16 mouse cellular contexts compared by ENCODE assay signal in the genomic region with DNA sequence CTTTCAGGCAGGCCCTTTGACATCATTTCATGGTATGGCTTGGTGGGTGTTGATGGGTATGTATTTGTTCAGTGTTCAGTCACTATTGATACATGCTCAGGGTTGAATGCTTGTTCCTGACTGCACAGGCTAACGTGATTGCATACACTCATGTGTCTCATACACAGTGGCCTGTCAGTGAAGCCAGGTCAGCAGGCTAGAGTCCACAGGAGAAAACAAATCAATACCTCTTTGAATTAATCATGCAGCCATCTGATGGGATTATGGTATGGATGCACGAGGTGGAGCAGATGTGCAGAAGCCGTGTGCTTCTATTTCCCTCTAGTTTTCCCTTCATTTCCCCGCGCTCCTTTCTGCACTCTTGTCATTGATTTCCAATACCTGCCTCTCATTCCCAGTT.
DNase-seq lines count a peak whose midpoint lies in the region; ATAC-seq and TF ChIP-seq lines count a peak whose summit lies in the region.
"Had no signal": no experiment of that assay in that cellular context is flagged by ENCODE, and none has a peak within 500 bp of the region (broad histone marks: within the 10 kb centered on the region; RNA-seq: fewer than 3 reads in every experiment).

No protein-coding gene starts in this region.

- H3K9me3 ChIP-seq in forebrain, embryonic 15.5 days = no peaks in the 10 kb centered on the region
- H3K9me3 ChIP-seq in forebrain, embryonic 14.5 days (replicated peaks; ENCODE audit: control insufficient read depth, low read length) = no peaks in the 10 kb centered on the region
- H3K9me3 ChIP-seq in hindbrain, embryonic 14.5 days (ENCODE audit: control insufficient read depth, low read length) = no peaks in the 10 kb centered on the region
- no peaks in the 10 kb centered on the region for H3K9me3 ChIP-seq in hindbrain, postnatal 0 days (ENCODE audit: low read length)
- H3K9me3 ChIP-seq in midbrain, embryonic 13.5 days = no peaks in the 10 kb centered on the region
- no peaks in the 10 kb centered on the region for H3K9me3 ChIP-seq in midbrain, postnatal 0 days (ENCODE audit: low read length)
- H3K9me3 ChIP-seq: embryonic facial prominence, embryonic 12.5 days; heart, embryonic 12.5 days had no signal

- H3K27me3 ChIP-seq in forebrain, embryonic 15.5 days = no peaks in the 10 kb centered on the region
- no peaks in the 10 kb centered on the region for H3K27me3 ChIP-seq in forebrain, embryonic 14.5 days (replicated peaks; ENCODE audit: control insufficient read depth, insufficient read depth, low read length)
- H3K27me3 ChIP-seq in hindbrain, embryonic 14.5 days (ENCODE audit: control insufficient read depth, insufficient read depth, low read length) = no peaks in the 10 kb centered on the region
- H3K27me3 ChIP-seq in hindbrain, postnatal 0 days (ENCODE audit: insufficient read depth, low read length) = no peaks in the 10 kb centered on the region
- no peaks in the 10 kb centered on the region for H3K27me3 ChIP-seq in midbrain, embryonic 13.5 days
- no peaks in the 10 kb centered on the region for H3K27me3 ChIP-seq in midbrain, postnatal 0 days (ENCODE audit: insufficient read depth, low read length)
- H3K27me3 ChIP-seq: embryonic facial prominence, embryonic 12.5 days; heart, embryonic 12.5 days had no signal

- no peak for DNase-seq in forebrain, embryonic 14.5 days (ENCODE audit: low spot score)
- DNase-seq in hindbrain, embryonic 14.5 days (ENCODE audit: low spot score) = no peak
- no peak for DNase-seq in hindbrain, postnatal 0 days (ENCODE audit: low spot score)
- DNase-seq in midbrain, postnatal 0 days (ENCODE audit: low spot score) = no peak
- DNase-seq in spleen, adult 12 weeks (ENCODE audit: low spot score) = no peak
- DNase-seq: adrenal gland, postnatal 10 days; cerebellum, adult 11 months; cerebellum, adult 8-10 months; cerebellum, postnatal 25 days; gastrocnemius, postnatal 36 days; heart, adult 18-20 months; heart, postnatal 36 days had no signal

- no peak for TF ChIP-seq CTCF in hindbrain, postnatal 0 days (IDR thresholded peaks at IDR 0.05; ENCODE audit: low read depth)
- TF ChIP-seq CTCF in midbrain, postnatal 0 days (IDR thresholded peaks at IDR 0.05) = no peak

- no peak overlapping the region for H3K4me2 ChIP-seq in forebrain, embryonic 15.5 days (replicated peaks)
- no peak overlapping the region for H3K4me2 ChIP-seq in forebrain, embryonic 14.5 days (ENCODE audit: low read length)
- H3K4me2 ChIP-seq in hindbrain, embryonic 14.5 days (replicated peaks) = no peak overlapping the region
- H3K4me2 ChIP-seq in hindbrain, postnatal 0 days (ENCODE audit: low read depth, low read length) = no peak overlapping the region
- H3K4me2 ChIP-seq in midbrain, embryonic 13.5 days (replicated peaks) = no peak overlapping the region
- no peak overlapping the region for H3K4me2 ChIP-seq in midbrain, postnatal 0 days (ENCODE audit: low read depth, low read length, poor library complexity, severe bottlenecking)
- H3K4me2 ChIP-seq: embryonic facial prominence, embryonic 12.5 days; heart, embryonic 12.5 days had no signal

- WGBS in forebrain, embryonic 15.5 days = 89% methylated on average over 5 of the region's 5 CpGs
- 90% methylated on average over 5 of the region's 5 CpGs for WGBS in forebrain, embryonic 14.5 days
- 80% methylated on average over 5 of the region's 5 CpGs for WGBS in hindbrain, embryonic 14.5 days
- 88% methylated on average over 5 of the region's 5 CpGs for WGBS in hindbrain, postnatal 0 days
- 77% methylated on average over 5 of the region's 5 CpGs for WGBS in midbrain, embryonic 13.5 days
- 72% methylated on average over 5 of the region's 5 CpGs for WGBS in midbrain, postnatal 0 days

- peaks cover 23% of the 10 kb centered on the region for H3K4me1 ChIP-seq in forebrain, embryonic 15.5 days
- H3K4me1 ChIP-seq in forebrain, embryonic 14.5 days (ENCODE audit: control insufficient read depth, insufficient read depth, low read length) = no peaks in the 10 kb centered on the region; the same call in 1 of the 2 replicates
- no peaks in the 10 kb centered on the region for H3K4me1 ChIP-seq in hindbrain, embryonic 14.5 days (replicated peaks; ENCODE audit: control insufficient read depth, insufficient read depth, low read length)
- 0 out of 2 replicates have a peak, but pooled peaks cover 5% of the 10 kb centered on the region for H3K4me1 ChIP-seq in hindbrain, postnatal 0 days (ENCODE audit: insufficient read depth, low read length)
- 0 out of 2 replicates have a peak, but pooled peaks cover 16% of the 10 kb centered on the region for H3K4me1 ChIP-seq in midbrain, embryonic 13.5 days (replicated peaks)
- peaks cover 2% of the 10 kb centered on the region; the same call in 1 of the 2 replicates for H3K4me1 ChIP-seq in midbrain, postnatal 0 days (ENCODE audit: insufficient read depth, low read length)
- H3K4me1 ChIP-seq: embryonic facial prominence, embryonic 12.5 days; heart, embryonic 12.5 days had no signal

- no peak overlapping the region for H3K9ac ChIP-seq in forebrain, embryonic 15.5 days (replicated peaks)
- H3K9ac ChIP-seq in forebrain, embryonic 14.5 days (ENCODE audit: low read length) = no peak overlapping the region
- H3K9ac ChIP-seq in hindbrain, embryonic 14.5 days = no peak overlapping the region
- no peak overlapping the region for H3K9ac ChIP-seq in hindbrain, postnatal 0 days (replicated peaks; ENCODE audit: low read length)
- H3K9ac ChIP-seq in midbrain, embryonic 13.5 days (replicated peaks) = no peak overlapping the region
- H3K9ac ChIP-seq in midbrain, postnatal 0 days (replicated peaks; ENCODE audit: low read length, poor library complexity, severe bottlenecking) = no peak overlapping the region
- H3K9ac ChIP-seq: embryonic facial prominence, embryonic 12.5 days; heart, embryonic 12.5 days had no signal

- no peaks in the 10 kb centered on the region for H3K36me3 ChIP-seq in forebrain, embryonic 15.5 days
- H3K36me3 ChIP-seq in forebrain, embryonic 14.5 days (ENCODE audit: control insufficient read depth, insufficient read depth, low read length) = no peaks in the 10 kb centered on the region
- H3K36me3 ChIP-seq in hindbrain, embryonic 14.5 days (replicated peaks; ENCODE audit: control insufficient read depth, insufficient read depth) = no peaks in the 10 kb centered on the region
- H3K36me3 ChIP-seq in hindbrain, postnatal 0 days (ENCODE audit: insufficient read depth, low read length) = no peaks in the 10 kb centered on the region
- H3K36me3 ChIP-seq in midbrain, embryonic 13.5 days = no peaks in the 10 kb centered on the region
- no peaks in the 10 kb centered on the region for H3K36me3 ChIP-seq in midbrain, postnatal 0 days (ENCODE audit: insufficient read depth, low read length)
- H3K36me3 ChIP-seq: embryonic facial prominence, embryonic 12.5 days; heart, embryonic 12.5 days had no signal

- 0 out of 2 replicates have a peak overlapping the region, but pooled peaks have one; percentile 6 for H3K27ac ChIP-seq in forebrain, embryonic 15.5 days (replicated peaks)
- H3K27ac ChIP-seq in forebrain, embryonic 14.5 days (ENCODE audit: low read depth, low read length) = no peak overlapping the region
- peak overlapping the region; percentile 20; the same call in 1 of the 2 replicates for H3K27ac ChIP-seq in hindbrain, embryonic 14.5 days
- no peak overlapping the region for H3K27ac ChIP-seq in hindbrain, postnatal 0 days
- H3K27ac ChIP-seq in midbrain, embryonic 13.5 days = 0 out of 2 replicates have a peak overlapping the region, but pooled peaks have one; percentile 19
- no peak overlapping the region for H3K27ac ChIP-seq in midbrain, postnatal 0 days (ENCODE audit: low read depth, low read length)
- H3K27ac ChIP-seq: embryonic facial prominence, embryonic 12.5 days had no signal

- no peak for ATAC-seq in forebrain, embryonic 15.5 days (replicated peaks)
- no peak for ATAC-seq in forebrain, embryonic 14.5 days
- no peak for ATAC-seq in hindbrain, embryonic 14.5 days (ENCODE audit: low FRiP score)
- ATAC-seq in hindbrain, postnatal 0 days = no peak
- ATAC-seq in midbrain, embryonic 13.5 days = no peak
- ATAC-seq in midbrain, postnatal 0 days (ENCODE audit: low FRiP score) = no peak

- H3K4me3 ChIP-seq in forebrain, embryonic 15.5 days = no peak overlapping the region
- H3K4me3 ChIP-seq in forebrain, embryonic 14.5 days (ENCODE audit: low read depth, low read length) = no peak overlapping the region
- no peak overlapping the region for H3K4me3 ChIP-seq in hindbrain, embryonic 14.5 days (replicated peaks; ENCODE audit: low read length)
- H3K4me3 ChIP-seq in hindbrain, postnatal 0 days (ENCODE audit: low read length) = no peak overlapping the region
- H3K4me3 ChIP-seq in midbrain, embryonic 13.5 days (replicated peaks) = no peak overlapping the region
- no peak overlapping the region for H3K4me3 ChIP-seq in midbrain, postnatal 0 days (ENCODE audit: low read depth, low read length)
- H3K4me3 ChIP-seq: embryonic facial prominence, embryonic 12.5 days; heart, embryonic 12.5 days had no signal

Comparison
In these comparisons a context has a peak if more than half of its experiments do, and no peak if none do; other contexts are left out.
1. H3K27ac ChIP-seq: peak in forebrain, embryonic 15.5 days (single experiment), hindbrain, embryonic 14.5 days (single experiment) and midbrain, embryonic 13.5 days (single experiment); none in forebrain, embryonic 14.5 days (single experiment), hindbrain, postnatal 0 days (single experiment) and midbrain, postnatal 0 days (single experiment).